Comparison of ENCODE assay signal across 9 mouse cellular contexts in genomic region chr19:4811909-4812242, GRCm38 (mm10). TPM values are rescaled to one million over a fixed set of nuclear protein-coding genes. Genes with fewer than 3 reads are reported as not detected.
DNase-seq lines count a peak whose midpoint lies in the region; ATAC-seq and TF ChIP-seq lines count a peak whose summit lies in the region.
"Had no signal": no experiment of that assay in that cellular context is flagged by ENCODE, and none has a peak within 500 bp of the region (broad histone marks: within the 10 kb centered on the region; RNA-seq: fewer than 3 reads in every experiment).

No protein-coding gene starts in this region.

- H3K36me3 ChIP-seq in heart, embryonic 13.5 days: 0 out of 2 replicates have a peak, but pooled peaks cover 5% of the 10 kb centered on the region
- no peaks in the 10 kb centered on the region for H3K36me3 ChIP-seq in ES-Bruce4 (ENCODE audit: control insufficient read depth, insufficient read depth, low read length, poor library complexity, severe bottlenecking)
- no peaks in the 10 kb centered on the region for H3K36me3 ChIP-seq in forebrain, embryonic 16.5 days (ENCODE audit: control insufficient read depth, insufficient read depth)
- H3K36me3 ChIP-seq in liver, postnatal 0 days (replicated peaks; ENCODE audit: insufficient read depth, low read length): peaks cover 7% of the 10 kb centered on the region

- WGBS in heart, embryonic 13.5 days: 5% methylated on average over 12 of the region's 12 CpGs
- WGBS in forebrain, embryonic 16.5 days: 6% methylated on average over 12 of the region's 12 CpGs
- WGBS in liver, postnatal 0 days (ENCODE audit: insufficient replicate concordance): 2% methylated on average over 12 of the region's 12 CpGs

- no peaks in the 10 kb centered on the region for H3K9me3 ChIP-seq in heart, embryonic 13.5 days
- no peaks in the 10 kb centered on the region for H3K9me3 ChIP-seq in ES-Bruce4 (replicated peaks; ENCODE audit: control insufficient read depth, insufficient read depth, low read length, poor library complexity, severe bottlenecking)
- no peaks in the 10 kb centered on the region for H3K9me3 ChIP-seq in forebrain, embryonic 16.5 days (ENCODE audit: control insufficient read depth, low read length)
- H3K9me3 ChIP-seq in liver, postnatal 0 days (ENCODE audit: low read length): 0 out of 2 replicates have a peak, but pooled peaks cover 4% of the 10 kb centered on the region

- peak overlapping the region; percentile 94 for H3K4me3 ChIP-seq in heart, embryonic 13.5 days
- peak overlapping the region; percentile 89 for H3K4me3 ChIP-seq in ES-Bruce4 (ENCODE audit: low read depth, low read length)
- H3K4me3 ChIP-seq in forebrain, embryonic 16.5 days (replicated peaks; ENCODE audit: low read length): peak overlapping the region; percentile 66
- peak overlapping the region; percentile 74 for H3K4me3 ChIP-seq in liver, postnatal 0 days (ENCODE audit: low read depth, low read length)

- H3K4me2 ChIP-seq in heart, embryonic 13.5 days: peak overlapping the region; percentile 96
- H3K4me2 ChIP-seq in forebrain, embryonic 16.5 days (ENCODE audit: low read length): peak overlapping the region; percentile 53
- H3K4me2 ChIP-seq in liver, postnatal 0 days (ENCODE audit: low read depth, low read length): peak overlapping the region; percentile 86

- H3K9ac ChIP-seq in heart, embryonic 13.5 days: peak overlapping the region; percentile 90
- H3K9ac ChIP-seq in ES-Bruce4 (ENCODE audit: low read depth, poor library complexity, severe bottlenecking): peak overlapping the region; percentile 84
- peak overlapping the region; percentile 71 for H3K9ac ChIP-seq in forebrain, embryonic 16.5 days (replicated peaks; ENCODE audit: low read depth, low read length)
- H3K9ac ChIP-seq in liver, postnatal 0 days (replicated peaks): peak overlapping the region; percentile 76

- no peaks in the 10 kb centered on the region for H3K27me3 ChIP-seq in heart, embryonic 13.5 days (replicated peaks)
- H3K27me3 ChIP-seq in ES-Bruce4 (ENCODE audit: control insufficient read depth, insufficient read depth, low read length, poor library complexity, severe bottlenecking): no peaks in the 10 kb centered on the region
- no peaks in the 10 kb centered on the region for H3K27me3 ChIP-seq in forebrain, embryonic 16.5 days (replicated peaks; ENCODE audit: control insufficient read depth, insufficient read depth, low read length)
- H3K27me3 ChIP-seq in liver, postnatal 0 days (ENCODE audit: insufficient read depth, low read length): no peaks in the 10 kb centered on the region

- H3K27ac ChIP-seq in heart, embryonic 13.5 days (replicated peaks): peak overlapping the region; percentile 96
- peak overlapping the region; percentile 85 for H3K27ac ChIP-seq in ES-Bruce4 (ENCODE audit: insufficient read depth, low read length)
- peak overlapping the region; percentile 75 for H3K27ac ChIP-seq in forebrain, embryonic 16.5 days (ENCODE audit: low read length)
- H3K27ac ChIP-seq in liver, postnatal 0 days (ENCODE audit: low read depth): peak overlapping the region; percentile 96

- DNase-seq in heart, postnatal 25 days (ENCODE audit: low spot score): no peak
- DNase-seq in liver, postnatal 0 days: no peak
- DNase-seq in left cerebral cortex, adult 11 months (ENCODE audit: low spot score): no peak
- DNase-seq in urinary bladder, postnatal 10 days (ENCODE audit: low spot score): no peak
- DNase-seq in thymus, postnatal 25 days: no peak

- H3K4me1 ChIP-seq in heart, embryonic 13.5 days: peaks cover 28% of the 10 kb centered on the region
- H3K4me1 ChIP-seq in ES-Bruce4 (ENCODE audit: control insufficient read depth, insufficient read depth, low read length): no peaks in the 10 kb centered on the region
- peaks cover 26% of the 10 kb centered on the region for H3K4me1 ChIP-seq in forebrain, embryonic 16.5 days (replicated peaks; ENCODE audit: control insufficient read depth, insufficient read depth, low read length)
- peaks cover 24% of the 10 kb centered on the region for H3K4me1 ChIP-seq in liver, postnatal 0 days (ENCODE audit: insufficient read depth)

- TF ChIP-seq EP300 in ES-Bruce4 (IDR thresholded peaks at IDR 0.05; ENCODE audit: insufficient read depth, low read depth, low read length): no peak
- TF ChIP-seq EP300 in liver, postnatal 0 days (IDR thresholded peaks at IDR 0.05; ENCODE audit: low read depth): no peak

- ATAC-seq in heart, embryonic 13.5 days (ENCODE audit: extremely low read depth, insufficient number of reproducible peaks, low FRiP score, low TSS enrichment): no peak
- ATAC-seq in forebrain, embryonic 16.5 days: no peak; the same call in 1 of the 2 replicates
- peak; percentile 10; the same call in 1 of the 2 replicates for ATAC-seq in liver, postnatal 0 days

- no peak for TF ChIP-seq CTCF in ES-Bruce4 (IDR thresholded peaks at IDR 0.05; ENCODE audit: low read depth, low read length)
- TF ChIP-seq CTCF in liver, postnatal 0 days (IDR thresholded peaks at IDR 0.05; ENCODE audit: low read depth): no peak

- intact Hi-C loops in heart, postnatal 25 days (cut with DNase I): loop anchor here (2.0 kb wide), 2 partner anchors 21 to 53 kb away; no protein-coding TSS in a partner anchor

- TF ChIP-seq POLR2A in ES-Bruce4 (IDR thresholded peaks at IDR 0.05; ENCODE audit: insufficient read depth, low read length): no peak

RNA-seq across cellular contexts. Expression of gene Rbm14, which starts 0.4 kb away (rescaled TPM):
- polyA plus RNA-seq in heart, embryonic 13.5 days (2015; fragmentation: Nextera tagmentation; extraction: Ambion mirVana): 48.4 and 48.6 TPM in 2 replicates
- total RNA-seq in heart, postnatal 25 days (2021): 10 to 100 TPM; 15.3 to 25.9 TPM
- 79.2 and 85.2 TPM in 2 replicates for polyA plus RNA-seq in ES-Bruce4 (2011; ENCODE audit: insufficient read depth, insufficient read length, low read depth, missing spikeins)
- polyA plus RNA-seq in forebrain, embryonic 16.5 days (2015; fragmentation: Nextera tagmentation; extraction: Ambion mirVana): 86.0 and 91.1 TPM in 2 replicates
- polyA plus RNA-seq in liver, postnatal 0 days (2015; fragmentation: Nextera tagmentation; extraction: Ambion mirVana): 14.6 and 16.4 TPM in 2 replicates

RNA-seq across cellular contexts. Expression of gene Gm21992, which starts 0.5 kb away (rescaled TPM):
- polyA plus RNA-seq in heart, embryonic 13.5 days (2015; fragmentation: Nextera tagmentation; extraction: Ambion mirVana): 21.5 and 26.8 TPM in 2 replicates
- total RNA-seq in heart, postnatal 25 days (2021): 10 to 100 TPM; 12.7 to 17.2 TPM
- polyA plus RNA-seq in ES-Bruce4 (2011; ENCODE audit: insufficient read depth, insufficient read length, low read depth, missing spikeins): 22.2 and 23.5 TPM in 2 replicates
- polyA plus RNA-seq in forebrain, embryonic 16.5 days (2015; fragmentation: Nextera tagmentation; extraction: Ambion mirVana): 29.8 and 32.7 TPM in 2 replicates
- polyA plus RNA-seq in liver, postnatal 0 days (2015; fragmentation: Nextera tagmentation; extraction: Ambion mirVana): 8.2 and 13.1 TPM in 2 replicates

RNA-seq across cellular contexts. Expression of gene Rbm4, which starts 18.2 kb away (rescaled TPM):
- 45.5 and 50.8 TPM in 2 replicates for polyA plus RNA-seq in heart, embryonic 13.5 days (2015; fragmentation: Nextera tagmentation; extraction: Ambion mirVana)
- 10 to 100 TPM; 45.7 to 48.0 TPM for total RNA-seq in heart, postnatal 25 days (2021)
- polyA plus RNA-seq in ES-Bruce4 (2011; ENCODE audit: insufficient read depth, insufficient read length, low read depth, missing spikeins): 67.6 and 72.7 TPM in 2 replicates
- 98.5 and 110 TPM in 2 replicates for polyA plus RNA-seq in forebrain, embryonic 16.5 days (2015; fragmentation: Nextera tagmentation; extraction: Ambion mirVana)
- polyA plus RNA-seq in liver, postnatal 0 days (2015; fragmentation: Nextera tagmentation; extraction: Ambion mirVana): 15.2 and 17.3 TPM in 2 replicates

RNA-seq across cellular contexts. Expression of gene Ccs, which starts 27.3 kb away (rescaled TPM):
- 40.7 and 44.1 TPM in 2 replicates for polyA plus RNA-seq in heart, embryonic 13.5 days (2015; fragmentation: Nextera tagmentation; extraction: Ambion mirVana)
- 10 to 100 TPM; 26.2 to 26.6 TPM for total RNA-seq in heart, postnatal 25 days (2021)
- polyA plus RNA-seq in ES-Bruce4 (2011; ENCODE audit: insufficient read depth, insufficient read length, low read depth, missing spikeins): 36.6 and 37.3 TPM in 2 replicates
- polyA plus RNA-seq in forebrain, embryonic 16.5 days (2015; fragmentation: Nextera tagmentation; extraction: Ambion mirVana): 34.7 and 38.6 TPM in 2 replicates
- 144 and 154 TPM in 2 replicates for polyA plus RNA-seq in liver, postnatal 0 days (2015; fragmentation: Nextera tagmentation; extraction: Ambion mirVana)

RNA-seq across cellular contexts. Expression of gene Ccdc87, which starts 27.3 kb away (rescaled TPM):
- 0.04 TPM in 1 of 2 replicates, not detected in the other for polyA plus RNA-seq in heart, embryonic 13.5 days (2015; fragmentation: Nextera tagmentation; extraction: Ambion mirVana)
- not detected for total RNA-seq in heart, postnatal 25 days (2021)
- polyA plus RNA-seq in ES-Bruce4 (2011; ENCODE audit: insufficient read depth, insufficient read length, low read depth, missing spikeins): 0.27 TPM in 1 of 2 replicates, not detected in the other
- polyA plus RNA-seq in forebrain, embryonic 16.5 days (2015; fragmentation: Nextera tagmentation; extraction: Ambion mirVana): 0.61 and 0.62 TPM in 2 replicates
- polyA plus RNA-seq in liver, postnatal 0 days (2015; fragmentation: Nextera tagmentation; extraction: Ambion mirVana): not detected in 2 replicates
- total RNA-seq: megakaryocyte-erythroid progenitor cell, adult 5-6 weeks had no signal
